Mouse (Mus musculus) MEL (cell line): ENCODE results near the gene Arhgef3. TPM values are rescaled to one million over a fixed set of nuclear protein-coding genes. Genes with fewer than 3 reads are reported as not detected.
A peak's percentile ranks its signal among the peaks of the same experiment; 100 is the strongest.

ENCODE experiments used
- DNase-seq: peaks from one replicate; pipeline ENCODE4 v3.0.0; 2011; ENCODE audit warnings: low read depth, low spot score
- H3K27ac ChIP-seq: 2 replicates; pipeline ENCODE4 v1.5.1; 2012; ENCODE audit warnings: low read depth, mild to moderate bottlenecking, control low read depth, low read length, moderate library complexity; ENCODE audit not compliant: control insufficient read depth
- H3K27me3 ChIP-seq, 2 experiments: fragments of 150-350 bp in 1 of 2; sonication (generic) in 1 of 2; 2 replicates each; pipeline ENCODE4 v1.6.1; 2012; ENCODE audit warnings: low read length in 2 of 2, mild to moderate bottlenecking in 2 of 2, improper control_type of control experiment in 1 of 2, moderate library complexity in 1 of 2; ENCODE audit not compliant: insufficient read depth in 2 of 2, control insufficient read depth in 1 of 2
- H3K36me3 ChIP-seq, 2 experiments: 2 replicates each; pipeline ENCODE4 v1.6.1; 2012 to 2014; ENCODE audit warnings: low read length in 2 of 2, improper control_type of control experiment in 1 of 2, inconsistent platforms in 1 of 2, mild to moderate bottlenecking in 1 of 2; ENCODE audit not compliant: insufficient read depth in 2 of 2, control insufficient read depth in 1 of 2
- H3K4me1 ChIP-seq, 2 experiments: fragments of 150-350 bp in 1 of 2; sonication (generic) in 1 of 2; 2 replicates each; pipeline ENCODE4 v1.6.1; 2012; ENCODE audit warnings: low read length in 2 of 2, improper control_type of control experiment in 1 of 2, mild to moderate bottlenecking in 1 of 2; ENCODE audit not compliant: insufficient read depth in 2 of 2, control insufficient read depth in 1 of 2
- H3K4me3 ChIP-seq, 2 experiments: fragments of 150-350 bp in 1 of 2; sonication (generic) in 1 of 2; 2 replicates each; pipeline ENCODE4 v1.5.1; 2012; ENCODE audit warnings: low read depth in 2 of 2, low read length in 2 of 2, mild to moderate bottlenecking in 2 of 2, moderate library complexity in 2 of 2, control low read depth in 1 of 2, improper control_type of control experiment in 1 of 2; ENCODE audit not compliant: control insufficient read depth in 1 of 2, insufficient read depth in 1 of 2
- H3K79me2 ChIP-seq: 2 replicates; pipeline ENCODE4 v1.6.1; 2012; ENCODE audit warnings: mild to moderate bottlenecking, low read length, moderate library complexity; ENCODE audit not compliant: control insufficient read depth, poor library complexity, insufficient read depth
- H3K9ac ChIP-seq: 2 replicates; pipeline ENCODE4 v1.6.1; 2012; ENCODE audit warnings: low read depth, mild to moderate bottlenecking, control low read depth, low read length, moderate library complexity; ENCODE audit not compliant: control insufficient read depth, poor library complexity, severe bottlenecking
- H3K9me3 ChIP-seq: fragments of 150-350 bp; sonication (generic); replicated peaks from 2 replicates; pipeline ENCODE4 v1.6.1; 2012; ENCODE audit warnings: mild to moderate bottlenecking, low read length, improper control_type of control experiment, moderate library complexity; ENCODE audit not compliant: insufficient read depth
- CHD1 ChIP-seq: IDR thresholded peaks from 2 replicates; pipeline ENCODE4 v1.6.1; 2012; ENCODE audit warnings: low read depth, mild to moderate bottlenecking, inconsistent platforms, low read length, improper control_type of control experiment
- E2F4 ChIP-seq: IDR thresholded peaks from 2 replicates; pipeline ENCODE4 v1.6.1; 2011; ENCODE audit warnings: low read depth, low read length, improper control_type of control experiment, borderline replicate concordance
- ELF1 ChIP-seq: IDR thresholded peaks from 2 replicates; pipeline ENCODE4 v1.6.1; 2014; ENCODE audit warnings: low read depth, mild to moderate bottlenecking, inconsistent platforms, low read length, improper control_type of control experiment, moderate library complexity
- EP300 ChIP-seq, 2 experiments: IDR thresholded peaks; 2 replicates each; pipeline ENCODE4 v1.6.1; 2011; ENCODE audit warnings: improper control_type of control experiment in 2 of 2, low read length in 2 of 2, low read depth in 1 of 2, mild to moderate bottlenecking in 1 of 2
- ETS1 ChIP-seq: IDR thresholded peaks from 2 replicates; pipeline ENCODE4 v1.6.1; 2012; ENCODE audit warnings: low read depth, mild to moderate bottlenecking, inconsistent platforms, low read length, improper control_type of control experiment, moderate library complexity
- GABPA ChIP-seq: IDR thresholded peaks from 2 replicates; pipeline ENCODE4 v1.6.1; 2012; ENCODE audit warnings: low read depth, mild to moderate bottlenecking, inconsistent platforms, low read length, improper control_type of control experiment, moderate library complexity
- MAX ChIP-seq: IDR thresholded peaks from 2 replicates; pipeline ENCODE4 v1.6.1; 2011; ENCODE audit warnings: low read length, improper control_type of control experiment
- MAZ ChIP-seq: IDR thresholded peaks from 2 replicates; pipeline ENCODE4 v1.6.1; 2012; ENCODE audit warnings: low read depth, mild to moderate bottlenecking, inconsistent platforms, low read length, improper control_type of control experiment
- POLR2AphosphoS2 ChIP-seq: IDR thresholded peaks from 2 replicates; pipeline ENCODE4 v1.6.1; 2011; ENCODE audit warnings: low read length, improper control_type of control experiment
- RAD21 ChIP-seq: IDR thresholded peaks from 2 replicates; pipeline ENCODE4 v1.6.1; 2011; ENCODE audit warnings: mild to moderate bottlenecking, low read depth, low read length, improper control_type of control experiment
- SMC3 ChIP-seq: IDR thresholded peaks from 2 replicates; pipeline ENCODE4 v1.6.1; 2011; ENCODE audit warnings: low read depth, low read length, improper control_type of control experiment
- TBP ChIP-seq: IDR thresholded peaks from 2 replicates; pipeline ENCODE4 v1.8.0; 2011; ENCODE audit warnings: low read depth, low read length, improper control_type of control experiment
- TCF12 ChIP-seq: IDR thresholded peaks from 2 replicates; pipeline ENCODE4 v1.6.1; 2014; ENCODE audit warnings: low read depth, mild to moderate bottlenecking, inconsistent platforms, low read length, improper control_type of control experiment, moderate library complexity
- UBTF ChIP-seq: IDR thresholded peaks from 2 replicates; pipeline ENCODE4 v1.6.1; 2012; ENCODE audit warnings: low read depth, mild to moderate bottlenecking, inconsistent platforms, low read length, improper control_type of control experiment, moderate library complexity, borderline replicate concordance; ENCODE audit not compliant: insufficient read depth
- USF2 ChIP-seq, 2 experiments: IDR thresholded peaks; 2 replicates each; pipeline ENCODE4 v1.6.1; 2011 to 2012; ENCODE audit warnings: improper control_type of control experiment in 2 of 2, low read length in 2 of 2, borderline replicate concordance in 1 of 2, inconsistent platforms in 1 of 2, low read depth in 1 of 2, mild to moderate bottlenecking in 1 of 2; ENCODE audit not compliant: insufficient read depth in 1 of 2
- ZNF384 ChIP-seq: IDR thresholded peaks from 2 replicates; pipeline ENCODE4 v1.6.1; 2012; ENCODE audit warnings: low read depth, mild to moderate bottlenecking, inconsistent platforms, low read length, improper control_type of control experiment
- polyA plus RNA-seq, 2 experiments: library from polyadenylated mRNA; stranded (reverse) in 1 of 2; unstranded in 1 of 2; fragments of >175 nt in 1 of 2; fragments of >200 nt in 1 of 2; gene quantifications; 2 replicates each; pipeline versions ENCODE4 v1.2.1 to v1.2.4; 2012; ENCODE audit warnings: low replicate concordance in 2 of 2, low read depth in 1 of 2; ENCODE audit not compliant: insufficient read length in 2 of 2, insufficient read depth in 1 of 2, missing spikeins in 1 of 2
- total RNA-seq: library from RNA; depleted of rRNA; stranded (reverse); fragments of 300-350 nt; gene quantifications from 2 replicates; pipeline ENCODE4 v1.2.3, GENCODE M21; 2012

Arhgef3 gene
- total and polyA plus RNA-seq, 3 experiments = 2.1 to 2.7 TPM; not detected in 1

GRCm38 (mm10) chr14:27402332-27403250 lies 287.9 kb downstream of the Arhgef3 start:
- H3K27me3 ChIP-seq = no peaks in the 10 kb centered on the region
- no peak for DNase-seq
- no peak overlapping the region for H3K9ac ChIP-seq
- peaks cover 0 to 4% of the 10 kb centered on the region in 2 experiments; a peak in 2 of 4 replicates for H3K36me3 ChIP-seq
- H3K27ac ChIP-seq = no peak overlapping the region
- peaks cover 2 to 9% of the 10 kb centered on the region in 2 experiments; a peak in 2 of 4 replicates for H3K4me1 ChIP-seq
- no peak overlapping the region for H3K4me3 ChIP-seq
- TF ChIP-seq ZNF384 (no peak), CHD1 (no peak), POLR2AphosphoS2 (no peak), TBP (no peak), ELF1 (no peak), MAZ (no peak), EP300 (IDR thresholded peaks at IDR 0.05; ENCODE audit: low read depth in 1 of 2, low read length in 2 of 2) (no peak), USF2 (IDR thresholded peaks at IDR 0.05; ENCODE audit: borderline replicate concordance in 1 of 2, insufficient read depth in 1 of 2, low read depth in 1 of 2, low read length in 2 of 2) (no peak), SMC3 (no peak), TCF12 (no peak), RAD21 (no peak), UBTF (no peak), E2F4 (no peak), GABPA (no peak)
- no peaks in the 10 kb centered on the region for H3K79me2 ChIP-seq
- H3K9me3 ChIP-seq = no peaks in the 10 kb centered on the region

- peaks cover 0 to 11% of the 10 kb centered on the region in 2 experiments; a peak in 2 of 4 replicates for H3K36me3 ChIP-seq
- H3K9me3 ChIP-seq = no peaks in the 10 kb centered on the region
- peak overlapping the region; percentile 22 to 35; a peak in 1 of 4 replicates for H3K4me3 ChIP-seq
- H3K9ac ChIP-seq = peak overlapping the region; percentile 38; the same call in 1 of the 2 replicates
- DNase-seq = peak; percentile 61
- H3K27me3 ChIP-seq = no peaks in the 10 kb centered on the region
- H3K27ac ChIP-seq = peak overlapping the region; percentile 30; the same call in 1 of the 2 replicates
- H3K4me1 ChIP-seq = peaks cover 5 to 15% of the 10 kb centered on the region in 2 experiments; a peak in 3 of 4 replicates
- TF ChIP-seq MAX (no peak), ZNF384 (peak; percentile 94), ETS1 (peak; percentile 59; the same call in 1 of the 2 replicates), EP300 (IDR thresholded peaks at IDR 0.05; ENCODE audit: low read depth in 1 of 2, low read length in 2 of 2) (peak; percentile 22 to 24; a peak in 1 of 4 replicates)
- H3K79me2 ChIP-seq = no peaks in the 10 kb centered on the region
These were observed 290.8 kb downstream of the Arhgef3 start for GRCm38 (mm10) chr14:27405452-27405851.
